ENCODE assay signal across 8 mouse cellular contexts in the genomic region with DNA sequence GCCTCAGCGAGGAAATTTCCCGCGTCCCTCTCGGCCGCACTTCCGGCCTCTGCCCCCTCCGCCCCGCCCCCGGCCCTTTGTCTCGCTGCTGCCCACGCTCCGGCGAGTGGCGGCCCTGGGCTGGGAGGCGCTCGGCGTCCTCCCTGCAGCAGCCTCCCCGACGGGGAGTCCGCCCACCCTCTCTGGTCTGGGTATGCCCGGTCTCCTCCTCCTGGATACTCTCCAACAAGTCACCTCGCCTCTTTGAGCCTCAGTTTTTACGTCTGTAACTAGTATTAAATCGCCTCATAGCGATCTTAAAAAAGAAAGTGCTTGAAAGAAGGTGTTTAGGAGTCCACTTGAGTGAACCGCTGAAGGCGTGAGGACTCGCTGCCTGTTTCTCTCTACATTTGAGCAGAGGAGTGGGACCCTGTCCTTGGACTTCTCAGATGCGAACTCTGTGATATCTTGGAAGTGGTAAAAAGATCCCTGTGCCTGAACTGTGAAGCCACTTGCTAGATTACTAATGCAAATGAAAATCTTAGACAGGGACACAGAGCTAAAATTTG. TPM values are rescaled to one million over a fixed set of nuclear protein-coding genes. Genes with fewer than 3 reads are reported as not detected.
A peak's percentile ranks its signal among the peaks of the same experiment; 100 is the strongest.
DNase-seq lines count a peak whose midpoint lies in the region; ATAC-seq and TF ChIP-seq lines count a peak whose summit lies in the region.

A gene (minus strand): TSS at position 11 of the 548 bp plus-strand sequence.

- TF ChIP-seq EP300 in stomach, postnatal 0 days (optimal IDR thresholded peaks at IDR 0.05) = no peak

- H3K4me1 ChIP-seq in heart, embryonic 13.5 days = peaks cover 8% of the 10 kb centered on the region
- peaks cover 44% of the 10 kb centered on the region for H3K4me1 ChIP-seq in forebrain, embryonic 12.5 days
- no peaks in the 10 kb centered on the region for H3K4me1 ChIP-seq in limb, embryonic 11.5 days (ENCODE audit: control insufficient read depth, insufficient read depth, low read length)
- H3K4me1 ChIP-seq in stomach, postnatal 0 days (replicated peaks; ENCODE audit: control insufficient read depth, insufficient read depth) = peaks cover 3% of the 10 kb centered on the region; the same call in 1 of the 2 replicates

- WGBS in heart, embryonic 13.5 days = 1% methylated on average over 28 of the region's 29 CpGs
- 2% methylated on average over 27 of the region's 29 CpGs for WGBS in forebrain, embryonic 12.5 days
- 3% methylated on average over 29 of the region's 29 CpGs for WGBS in limb, embryonic 11.5 days
- 5% methylated on average over 21 of the region's 29 CpGs for WGBS in stomach, postnatal 0 days

- DNase-seq in heart, adult 18-20 months = no peak
- DNase-seq in R1 (ENCODE audit: low read depth, low spot score) = peak; percentile 32
- DNase-seq in limb, embryonic 11.5 days (ENCODE audit: low spot score) = no peak
- DNase-seq in stomach, postnatal 0 days (ENCODE audit: low spot score) = no peak
- no peak for DNase-seq in adrenal gland, postnatal 10 days

- H3K4me3 ChIP-seq in heart, embryonic 13.5 days = peak within 1 kb of the TSS; percentile 61
- peak within 1 kb of the TSS; percentile 69 for H3K4me3 ChIP-seq in forebrain, embryonic 12.5 days (replicated peaks)
- peak within 1 kb of the TSS; percentile 42 for H3K4me3 ChIP-seq in limb, embryonic 11.5 days (ENCODE audit: low read depth, low read length)
- H3K4me3 ChIP-seq in stomach, postnatal 0 days (ENCODE audit: low read depth, low read length) = peak within 1 kb of the TSS; percentile 43

- H3K36me3 ChIP-seq in heart, embryonic 13.5 days = no peaks in the 10 kb centered on the region
- no peaks in the 10 kb centered on the region for H3K36me3 ChIP-seq in forebrain, embryonic 12.5 days (replicated peaks)
- no peaks in the 10 kb centered on the region for H3K36me3 ChIP-seq in limb, embryonic 11.5 days (ENCODE audit: control insufficient read depth, insufficient read depth, low read length)
- H3K36me3 ChIP-seq in stomach, postnatal 0 days (ENCODE audit: control insufficient read depth, insufficient read depth, low read length) = no peaks in the 10 kb centered on the region

- H3K4me2 ChIP-seq in heart, embryonic 13.5 days = peak within 1 kb of the TSS; percentile 90
- peak within 1 kb of the TSS; percentile 70 for H3K4me2 ChIP-seq in forebrain, embryonic 12.5 days
- H3K4me2 ChIP-seq in limb, embryonic 11.5 days (ENCODE audit: low read depth, severe bottlenecking) = peak within 1 kb of the TSS; percentile 92
- peak within 1 kb of the TSS; percentile 69 for H3K4me2 ChIP-seq in stomach, postnatal 0 days (replicated peaks; ENCODE audit: low read depth)

- TF ChIP-seq CTCF in stomach, postnatal 0 days (IDR thresholded peaks at IDR 0.05; ENCODE audit: low read depth) = no peak

- H3K9ac ChIP-seq in heart, embryonic 13.5 days = no peak within 1 kb of the TSS
- H3K9ac ChIP-seq in forebrain, embryonic 12.5 days = peak within 1 kb of the TSS; percentile 70
- H3K9ac ChIP-seq in limb, embryonic 11.5 days (ENCODE audit: low read length) = peak within 1 kb of the TSS; percentile 43; the same call in 1 of the 2 replicates
- H3K9ac ChIP-seq in stomach, postnatal 0 days (ENCODE audit: low read length) = no peak within 1 kb of the TSS

- H3K27ac ChIP-seq in heart, embryonic 13.5 days (replicated peaks) = no peak within 1 kb of the TSS
- peak within 1 kb of the TSS; percentile 91 for H3K27ac ChIP-seq in forebrain, embryonic 12.5 days
- no peak within 1 kb of the TSS for H3K27ac ChIP-seq in limb, embryonic 11.5 days (replicated peaks; ENCODE audit: low read depth, low read length)
- no peak within 1 kb of the TSS for H3K27ac ChIP-seq in stomach, postnatal 0 days (replicated peaks)

- no peaks in the 10 kb centered on the region for H3K9me3 ChIP-seq in heart, embryonic 13.5 days
- H3K9me3 ChIP-seq in forebrain, embryonic 12.5 days = no peaks in the 10 kb centered on the region
- H3K9me3 ChIP-seq in limb, embryonic 11.5 days (ENCODE audit: control insufficient read depth, low read length) = no peaks in the 10 kb centered on the region
- H3K9me3 ChIP-seq in stomach, postnatal 0 days (ENCODE audit: control insufficient read depth, low read length) = no peaks in the 10 kb centered on the region

- H3K27me3 ChIP-seq in heart, embryonic 13.5 days (replicated peaks) = peaks cover 97% of the 10 kb centered on the region
- H3K27me3 ChIP-seq in forebrain, embryonic 12.5 days = peaks cover 53% of the 10 kb centered on the region
- peaks cover 19% of the 10 kb centered on the region for H3K27me3 ChIP-seq in limb, embryonic 11.5 days (ENCODE audit: control insufficient read depth, insufficient read depth, low read length)
- H3K27me3 ChIP-seq in stomach, postnatal 0 days (ENCODE audit: control insufficient read depth, insufficient read depth, low read length) = no peaks in the 10 kb centered on the region; the same call in 1 of the 2 replicates

- no peak for ATAC-seq in heart, embryonic 13.5 days (ENCODE audit: extremely low read depth, insufficient number of reproducible peaks, low FRiP score, low TSS enrichment)
- ATAC-seq in forebrain, embryonic 12.5 days (ENCODE audit: low FRiP score) = peak; percentile 77
- ATAC-seq in limb, embryonic 11.5 days (ENCODE audit: insufficient number of reproducible peaks, low FRiP score, low TSS enrichment, low read depth) = 0 out of 2 replicates have a peak, but pooled peaks have one; percentile 35
- ATAC-seq in stomach, postnatal 0 days (ENCODE audit: low FRiP score, low TSS enrichment) = no peak
- ATAC-seq in megakaryocyte progenitor cell, adult 5-6 weeks (replicated peaks; ENCODE audit: poor library complexity) = no peak

RNA-seq across cellular contexts. Expression of the gene that starts here (rescaled TPM):
- not detected in 2 replicates for polyA plus RNA-seq in heart, embryonic 13.5 days (2015; fragmentation: Nextera tagmentation; extraction: Ambion mirVana)
- not detected for total RNA-seq in heart, adult 18-20 months (2021)
- 4.3 and 11.3 TPM in 2 replicates for polyA plus RNA-seq in forebrain, embryonic 12.5 days (2016; fragmentation: Nextera tagmentation; extraction: Ambion mirVana)
- 0.55 and 0.68 TPM in 2 replicates for polyA plus RNA-seq in limb, embryonic 11.5 days (2014; fragmentation: Nextera tagmentation; extraction: Ambion mirVana)
- polyA plus RNA-seq in stomach, postnatal 0 days (2015; fragmentation: Nextera tagmentation; extraction: Ambion mirVana) = 0.27 and 0.31 TPM in 2 replicates
- total RNA-seq in adrenal gland, postnatal 10 days (2021) = 1 to 10 TPM; 3.4 to 4.8 TPM
- not detected in 2 replicates for total RNA-seq in megakaryocyte progenitor cell, adult 5-6 weeks (2015)
- total RNA-seq in megakaryocyte progenitor cell, adult 5-6 weeks (2017) = not detected in 2 replicates

Comparison
In these comparisons a context has a peak if more than half of its experiments do, and no peak if none do; other contexts are left out.
1. RNA of the gene that starts here (total RNA-seq): 3.4 to 4.8 TPM in adrenal gland, postnatal 10 days; not detected in heart, adult 18-20 months and not detected in megakaryocyte progenitor cell, adult 5-6 weeks; every median in the first group is over 4 times any median in the second.
2. Peak in ATAC-seq, H3K4me3 ChIP-seq, H3K9ac ChIP-seq and H3K4me2 ChIP-seq in limb, embryonic 11.5 days; RNA of the gene not detected or under 1 TPM.
3. Peak in every context shown above with its lines, with median percentiles within 50 percentile points of each other: H3K4me2 ChIP-seq and H3K4me3 ChIP-seq.